Mouse (Mus musculus) forebrain, embryonic 13.5 days (tissue): ENCODE data around the gene Ufd1. TPM values are rescaled to one million over a fixed set of nuclear protein-coding genes. Genes with fewer than 3 reads are reported as not detected.

Source experiments
- ATAC-seq: fragments of 200-750 bp; cut with Nextera tagmentation; 2 replicates; pipeline ENCODE4 v1.8.0; 2017
- H3K27ac ChIP-seq: fragments of 300-500 bp; sonication (generic); 2 replicates; pipeline ENCODE4 v1.5.1; 2015; ENCODE audit warnings: inconsistent platforms, mild to moderate bottlenecking, moderate library complexity
- H3K27me3 ChIP-seq: fragments of 300-500 bp; sonication (generic); 2 replicates; pipeline ENCODE4 v1.6.1; 2015; ENCODE audit warnings: mild to moderate bottlenecking, inconsistent platforms
- H3K36me3 ChIP-seq: fragments of 300-500 bp; sonication (generic); 2 replicates; pipeline ENCODE4 v1.6.1; 2015; ENCODE audit warnings: mild to moderate bottlenecking, inconsistent platforms; ENCODE audit not compliant: poor library complexity, severe bottlenecking
- H3K4me1 ChIP-seq: fragments of 300-500 bp; sonication (generic); 2 replicates; pipeline ENCODE4 v1.6.1; 2015; ENCODE audit warnings: inconsistent platforms
- H3K4me2 ChIP-seq: fragments of 300-500 bp; sonication (generic); 2 replicates; pipeline ENCODE4 v1.6.1; 2015; ENCODE audit warnings: inconsistent platforms, mild to moderate bottlenecking, moderate library complexity
- H3K4me3 ChIP-seq: fragments of 300-500 bp; sonication (generic); 2 replicates; pipeline ENCODE4 v1.5.1; 2015; ENCODE audit warnings: mild to moderate bottlenecking, inconsistent platforms
- H3K9ac ChIP-seq: fragments of 300-500 bp; sonication (generic); 2 replicates; pipeline ENCODE4 v1.6.1; 2015; ENCODE audit warnings: mild to moderate bottlenecking, inconsistent platforms
- H3K9me3 ChIP-seq: fragments of 300-500 bp; sonication (generic); replicated peaks from 2 replicates; pipeline ENCODE4 v1.6.1; 2016; ENCODE audit warnings: inconsistent platforms
- WGBS: fragments of 180-500 bp; shearing (Covaris S2); methylation state at CpG from one replicate; pipeline ENCODE4 v1.1.7; 2015; 5-methylcytosine and 5-hydroxymethylcytosine counted together
- polyA plus RNA-seq: library from polyadenylated mRNA; unstranded; fragments of >200 nt; fragmentation: Nextera tagmentation; extraction: Ambion mirVana; gene quantifications from 2 replicates; pipeline ENCODE4 v1.2.1, GENCODE M21; 2015

Ufd1 gene
- polyA plus RNA-seq, 1 experiment from 2014 or later, result 118 TPM

GRCm38 (mm10) chr16:18785485-18785884 lies 26.1 kb upstream of the Ufd1 start:
- H3K27ac ChIP-seq, result no peak overlapping the region
- H3K4me3 ChIP-seq, result no peak overlapping the region
- no peaks in the 10 kb centered on the region for H3K4me1 ChIP-seq
- no peaks in the 10 kb centered on the region for H3K27me3 ChIP-seq
- H3K36me3 ChIP-seq, result peaks cover 84% of the 10 kb centered on the region
- WGBS, result 71% methylated on average over 1 of the region's 1 CpGs
- no peak for ATAC-seq
- H3K9ac ChIP-seq, result no peak overlapping the region
- H3K4me2 ChIP-seq, result no peak overlapping the region
- no peaks in the 10 kb centered on the region for H3K9me3 ChIP-seq

GRCm38 (mm10) chr16:18786652-18787051 lies 24.9 kb upstream of the Ufd1 start:
- Histone ChIP-seq H3K36me3 (peaks cover 84% of the 10 kb centered on the region), H3K27ac (no peak overlapping the region), H3K9me3 (no peaks in the 10 kb centered on the region), H3K9ac (no peak overlapping the region), H3K27me3 (no peaks in the 10 kb centered on the region), H3K4me3 (no peak overlapping the region), H3K4me1 (no peaks in the 10 kb centered on the region), H3K4me2 (no peak overlapping the region)
- WGBS, result 95% methylated on average over 10 of the region's 10 CpGs
- no peak for ATAC-seq

GRCm38 (mm10) chr16:18788627-18789406 lies 22.8 kb upstream of the Ufd1 start:
- H3K27me3 ChIP-seq, result no peaks in the 10 kb centered on the region
- no peak overlapping the region for H3K9ac ChIP-seq
- H3K4me2 ChIP-seq, result no peak overlapping the region
- no peak for ATAC-seq
- WGBS, result 89% methylated on average over 10 of the region's 10 CpGs
- no peaks in the 10 kb centered on the region for H3K4me1 ChIP-seq
- no peak overlapping the region for H3K27ac ChIP-seq
- peaks cover 86% of the 10 kb centered on the region for H3K36me3 ChIP-seq
- no peak overlapping the region for H3K4me3 ChIP-seq
- no peaks in the 10 kb centered on the region for H3K9me3 ChIP-seq

GRCm38 (mm10) chr16:18795223-18795899 lies 16.2 kb upstream of the Ufd1 start:
- H3K27ac ChIP-seq, result no peak overlapping the region
- H3K4me2 ChIP-seq, result no peak overlapping the region
- peaks cover 94% of the 10 kb centered on the region for H3K36me3 ChIP-seq
- H3K4me1 ChIP-seq, result no peaks in the 10 kb centered on the region
- no peak for ATAC-seq
- no peaks in the 10 kb centered on the region for H3K27me3 ChIP-seq
- WGBS, result 92% methylated on average over 11 of the region's 11 CpGs
- H3K9ac ChIP-seq, result no peak overlapping the region
- no peaks in the 10 kb centered on the region for H3K9me3 ChIP-seq
- no peak overlapping the region for H3K4me3 ChIP-seq

GRCm38 (mm10) chr16:18796645-18797044 lies 14.9 kb upstream of the Ufd1 start:
- Histone ChIP-seq H3K27me3 (no peaks in the 10 kb centered on the region), H3K4me1 (no peaks in the 10 kb centered on the region), H3K27ac (no peak overlapping the region), H3K4me2 (no peak overlapping the region), H3K4me3 (no peak overlapping the region), H3K36me3 (peaks cover 94% of the 10 kb centered on the region), H3K9me3 (no peaks in the 10 kb centered on the region), H3K9ac (peak overlapping the region; percentile 18; the same call in 1 of the 2 replicates)
- ATAC-seq, result no peak
- WGBS, result 78% methylated on average over 7 of the region's 7 CpGs

- ATAC-seq, result no peak
- H3K9ac ChIP-seq, result no peak overlapping the region
- H3K27ac ChIP-seq, result no peak overlapping the region
- H3K4me1 ChIP-seq, result no peaks in the 10 kb centered on the region
- H3K9me3 ChIP-seq, result no peaks in the 10 kb centered on the region
- WGBS, result 92% methylated on average over 5 of the region's 5 CpGs
- peaks cover 83% of the 10 kb centered on the region for H3K36me3 ChIP-seq
- H3K4me2 ChIP-seq, result no peak overlapping the region
- H3K27me3 ChIP-seq, result no peaks in the 10 kb centered on the region
- no peak overlapping the region for H3K4me3 ChIP-seq
Observed at GRCm38 (mm10) chr16:18798151-18798550, 13.4 kb upstream of the Ufd1 start.

- Histone ChIP-seq H3K9ac (no peak overlapping the region), H3K36me3 (peaks cover 80% of the 10 kb centered on the region), H3K27ac (no peak overlapping the region), H3K9me3 (no peaks in the 10 kb centered on the region), H3K4me3 (no peak overlapping the region), H3K4me1 (no peaks in the 10 kb centered on the region), H3K27me3 (no peaks in the 10 kb centered on the region), H3K4me2 (no peak overlapping the region)
- ATAC-seq, result 0 out of 2 replicates have a peak, but pooled peaks have one; percentile 48
- WGBS, result 80% methylated on average over 2 of the region's 2 CpGs
Observed at GRCm38 (mm10) chr16:18798841-18799240, 12.7 kb upstream of the Ufd1 start.

GRCm38 (mm10) chr16:18805746-18806145 lies 5.8 kb upstream of the Ufd1 start:
- Histone ChIP-seq H3K4me2 (no peak overlapping the region), H3K9ac (no peak overlapping the region), H3K9me3 (no peaks in the 10 kb centered on the region), H3K4me3 (no peak overlapping the region), H3K4me1 (peaks cover 4% of the 10 kb centered on the region), H3K27me3 (no peaks in the 10 kb centered on the region), H3K27ac (no peak overlapping the region), H3K36me3 (peaks cover 65% of the 10 kb centered on the region)
- no peak for ATAC-seq
- 87% methylated on average over 2 of the region's 2 CpGs for WGBS

GRCm38 (mm10) chr16:18809001-18809400 lies 2.6 kb upstream of the Ufd1 start:
- ATAC-seq, result no peak
- no peak overlapping the region for H3K9ac ChIP-seq
- 97% methylated on average over 5 of the region's 5 CpGs for WGBS
- H3K4me2 ChIP-seq, result no peak overlapping the region
- H3K36me3 ChIP-seq, result peaks cover 48% of the 10 kb centered on the region
- no peak overlapping the region for H3K4me3 ChIP-seq
- no peaks in the 10 kb centered on the region for H3K9me3 ChIP-seq
- no peaks in the 10 kb centered on the region for H3K27me3 ChIP-seq
- H3K27ac ChIP-seq, result no peak overlapping the region
- peaks cover 23% of the 10 kb centered on the region for H3K4me1 ChIP-seq

GRCm38 (mm10) chr16:18811032-18811431 lies 547 bp upstream of the Ufd1 start:
- H3K9me3 ChIP-seq, result no peaks in the 10 kb centered on the region
- no peak overlapping the region; the same call in 1 of the 2 replicates for H3K27ac ChIP-seq
- ATAC-seq, result no peak
- H3K27me3 ChIP-seq, result no peaks in the 10 kb centered on the region
- H3K4me1 ChIP-seq, result peaks cover 24% of the 10 kb centered on the region
- 9% methylated on average over 5 of the region's 5 CpGs for WGBS
- peaks cover 49% of the 10 kb centered on the region for H3K36me3 ChIP-seq
- H3K9ac ChIP-seq, result peak overlapping the region; percentile 71
- H3K4me2 ChIP-seq, result peak overlapping the region; percentile 85
- peak overlapping the region; percentile 75 for H3K4me3 ChIP-seq

- peak; percentile 60; the same call in 1 of the 2 replicates for ATAC-seq
- no peak overlapping the region for H3K27ac ChIP-seq
- peaks cover 24% of the 10 kb centered on the region for H3K4me1 ChIP-seq
- peak overlapping the region; percentile 75 for H3K4me3 ChIP-seq
- H3K27me3 ChIP-seq, result no peaks in the 10 kb centered on the region
- 2% methylated on average over 31 of the region's 31 CpGs for WGBS
- peak overlapping the region; percentile 78 for H3K4me2 ChIP-seq
- H3K36me3 ChIP-seq, result peaks cover 49% of the 10 kb centered on the region
- H3K9ac ChIP-seq, result peak overlapping the region; percentile 85
- H3K9me3 ChIP-seq, result no peaks in the 10 kb centered on the region
Observed at GRCm38 (mm10) chr16:18812385-18812910, 869 bp downstream of the Ufd1 start.

- Histone ChIP-seq H3K27ac (no peak overlapping the region), H3K4me1 (no peaks in the 10 kb centered on the region), H3K36me3 (peaks cover 95% of the 10 kb centered on the region), H3K27me3 (no peaks in the 10 kb centered on the region), H3K9ac (no peak overlapping the region), H3K4me3 (no peak overlapping the region), H3K9me3 (no peaks in the 10 kb centered on the region), H3K4me2 (no peak overlapping the region)
- ATAC-seq, result no peak
- 93% methylated on average over 1 of the region's 1 CpGs for WGBS
Observed at GRCm38 (mm10) chr16:18822356-18822755, 10.8 kb downstream of the Ufd1 start.
